Mouse (Mus musculus): ENCODE measurements around the gene Tnk2. TPM values are rescaled to one million over a fixed set of nuclear protein-coding genes. Genes with fewer than 3 reads are reported as not detected.

Gene Tnk2
- polyA plus RNA-seq, 1 experiment from 2014 or later = 11.3 TPM

- ATAC-seq (ENCODE audit: low FRiP score, low TSS enrichment) = no peak
- no peak overlapping the region for H3K9ac ChIP-seq (replicated peaks; ENCODE audit: low read length)
- no peaks in the 10 kb centered on the region for H3K9me3 ChIP-seq (ENCODE audit: low read length)
- H3K4me2 ChIP-seq (replicated peaks; ENCODE audit: low read depth, low read length) = no peak overlapping the region
- H3K4me1 ChIP-seq (ENCODE audit: insufficient read depth, low read length) = peaks cover 6% of the 10 kb centered on the region; the same call in 1 of the 2 replicates
- H3K27ac ChIP-seq (ENCODE audit: low read length) = no peak overlapping the region
- no peak overlapping the region for H3K4me3 ChIP-seq (ENCODE audit: low read length)
- peaks cover 32% of the 10 kb centered on the region for H3K36me3 ChIP-seq (ENCODE audit: insufficient read depth, low read length)
- WGBS = 90% methylated on average over 6 of the region's 6 CpGs
- no peaks in the 10 kb centered on the region for H3K27me3 ChIP-seq (ENCODE audit: insufficient read depth, low read length)
Measured at GRCm38 (mm10) chr16:32680806-32681205, 37.1 kb downstream of the Tnk2 start.

- Histone ChIP-seq H3K9me3 (ENCODE audit: low read length) (no peaks in the 10 kb centered on the region), H3K9ac (replicated peaks; ENCODE audit: low read length) (no peak overlapping the region), H3K27ac (ENCODE audit: low read length) (no peak overlapping the region), H3K36me3 (ENCODE audit: insufficient read depth, low read length) (peaks cover 29% of the 10 kb centered on the region), H3K4me3 (ENCODE audit: low read length) (no peak overlapping the region), H3K4me1 (ENCODE audit: insufficient read depth, low read length) (peaks cover 6% of the 10 kb centered on the region; the same call in 1 of the 2 replicates), H3K27me3 (ENCODE audit: insufficient read depth, low read length) (no peaks in the 10 kb centered on the region), H3K4me2 (replicated peaks; ENCODE audit: low read depth, low read length) (no peak overlapping the region)
- 32% methylated on average over 5 of the region's 5 CpGs for WGBS
- peak; percentile 43; the same call in 1 of the 2 replicates for ATAC-seq (ENCODE audit: low FRiP score, low TSS enrichment)
Measured at GRCm38 (mm10) chr16:32682194-32682593, 38.5 kb downstream of the Tnk2 start.

GRCm38 (mm10) chr16:32682841-32683240, 39.2 kb downstream of the Tnk2 start:
- Histone ChIP-seq H3K27ac (ENCODE audit: low read length) (no peak overlapping the region), H3K36me3 (ENCODE audit: insufficient read depth, low read length) (peaks cover 27% of the 10 kb centered on the region), H3K9ac (replicated peaks; ENCODE audit: low read length) (no peak overlapping the region), H3K4me2 (replicated peaks; ENCODE audit: low read depth, low read length) (no peak overlapping the region), H3K27me3 (ENCODE audit: insufficient read depth, low read length) (no peaks in the 10 kb centered on the region), H3K4me1 (ENCODE audit: insufficient read depth, low read length) (peaks cover 6% of the 10 kb centered on the region; the same call in 1 of the 2 replicates), H3K4me3 (ENCODE audit: low read length) (no peak overlapping the region), H3K9me3 (ENCODE audit: low read length) (no peaks in the 10 kb centered on the region)
- ATAC-seq (ENCODE audit: low FRiP score, low TSS enrichment) = 0 out of 2 replicates have a peak, but pooled peaks have one; percentile 8
- 83% methylated on average over 4 of the region's 4 CpGs for WGBS

GRCm38 (mm10) chr16:32683343-32683742, 39.7 kb downstream of the Tnk2 start:
- H3K9me3 ChIP-seq (ENCODE audit: low read length) = no peaks in the 10 kb centered on the region
- H3K36me3 ChIP-seq (ENCODE audit: insufficient read depth, low read length) = peaks cover 24% of the 10 kb centered on the region
- no peak overlapping the region for H3K4me3 ChIP-seq (ENCODE audit: low read length)
- peak; percentile 47; the same call in 1 of the 2 replicates for ATAC-seq (ENCODE audit: low FRiP score, low TSS enrichment)
- H3K27ac ChIP-seq (ENCODE audit: low read length) = no peak overlapping the region
- no peaks in the 10 kb centered on the region for H3K27me3 ChIP-seq (ENCODE audit: insufficient read depth, low read length)
- H3K9ac ChIP-seq (replicated peaks; ENCODE audit: low read length) = no peak overlapping the region
- H3K4me1 ChIP-seq (ENCODE audit: insufficient read depth, low read length) = peaks cover 6% of the 10 kb centered on the region; the same call in 1 of the 2 replicates
- 55% methylated on average over 5 of the region's 5 CpGs for WGBS
- no peak overlapping the region for H3K4me2 ChIP-seq (replicated peaks; ENCODE audit: low read depth, low read length)

GRCm38 (mm10) chr16:32685405-32685804, 41.7 kb downstream of the Tnk2 start:
- Histone ChIP-seq H3K27me3 (ENCODE audit: insufficient read depth, low read length) (no peaks in the 10 kb centered on the region), H3K4me3 (ENCODE audit: low read length) (no peak overlapping the region), H3K4me2 (replicated peaks; ENCODE audit: low read depth, low read length) (no peak overlapping the region), H3K9ac (replicated peaks; ENCODE audit: low read length) (no peak overlapping the region), H3K4me1 (ENCODE audit: insufficient read depth, low read length) (peaks cover 6% of the 10 kb centered on the region; the same call in 1 of the 2 replicates), H3K9me3 (ENCODE audit: low read length) (no peaks in the 10 kb centered on the region), H3K27ac (ENCODE audit: low read length) (no peak overlapping the region), H3K36me3 (ENCODE audit: insufficient read depth, low read length) (peaks cover 13% of the 10 kb centered on the region; the same call in 1 of the 2 replicates)
- ATAC-seq (ENCODE audit: low FRiP score, low TSS enrichment) = no peak
- WGBS = 61% methylated on average over 10 of the region's 10 CpGs

- Histone ChIP-seq H3K9ac (replicated peaks; ENCODE audit: low read length) (no peak overlapping the region), H3K4me1 (ENCODE audit: insufficient read depth, low read length) (peaks cover 6% of the 10 kb centered on the region; the same call in 1 of the 2 replicates), H3K9me3 (ENCODE audit: low read length) (no peaks in the 10 kb centered on the region), H3K4me2 (replicated peaks; ENCODE audit: low read depth, low read length) (no peak overlapping the region), H3K27ac (ENCODE audit: low read length) (no peak overlapping the region), H3K27me3 (ENCODE audit: insufficient read depth, low read length) (no peaks in the 10 kb centered on the region), H3K36me3 (ENCODE audit: insufficient read depth, low read length) (peaks cover 11% of the 10 kb centered on the region; the same call in 1 of the 2 replicates), H3K4me3 (ENCODE audit: low read length) (no peak overlapping the region)
- ATAC-seq (ENCODE audit: low FRiP score, low TSS enrichment) = no peak
- WGBS = 50% methylated on average over 5 of the region's 5 CpGs
Measured at GRCm38 (mm10) chr16:32685998-32686397, 42.3 kb downstream of the Tnk2 start.

GRCm38 (mm10) chr16:32687221-32687620, 43.5 kb downstream of the Tnk2 start:
- H3K9me3 ChIP-seq (ENCODE audit: low read length) = no peaks in the 10 kb centered on the region
- no peaks in the 10 kb centered on the region for H3K27me3 ChIP-seq (ENCODE audit: insufficient read depth, low read length)
- no peak overlapping the region for H3K9ac ChIP-seq (replicated peaks; ENCODE audit: low read length)
- H3K4me2 ChIP-seq (replicated peaks; ENCODE audit: low read depth, low read length) = no peak overlapping the region
- no peak overlapping the region for H3K27ac ChIP-seq (ENCODE audit: low read length)
- ATAC-seq (ENCODE audit: low FRiP score, low TSS enrichment) = no peak
- H3K4me3 ChIP-seq (ENCODE audit: low read length) = no peak overlapping the region
- 72% methylated on average over 5 of the region's 5 CpGs for WGBS
- peaks cover 6% of the 10 kb centered on the region; the same call in 1 of the 2 replicates for H3K4me1 ChIP-seq (ENCODE audit: insufficient read depth, low read length)
- 0 out of 2 replicates have a peak, but pooled peaks cover 4% of the 10 kb centered on the region for H3K36me3 ChIP-seq (ENCODE audit: insufficient read depth, low read length)

GRCm38 (mm10) chr16:32688770-32689169, 45.1 kb downstream of the Tnk2 start:
- no peaks in the 10 kb centered on the region for H3K36me3 ChIP-seq (ENCODE audit: insufficient read depth, low read length)
- H3K9me3 ChIP-seq (ENCODE audit: low read length) = no peaks in the 10 kb centered on the region
- no peak overlapping the region for H3K9ac ChIP-seq (replicated peaks; ENCODE audit: low read length)
- no peak for ATAC-seq (ENCODE audit: low FRiP score, low TSS enrichment)
- H3K27ac ChIP-seq (ENCODE audit: low read length) = no peak overlapping the region
- H3K27me3 ChIP-seq (ENCODE audit: insufficient read depth, low read length) = no peaks in the 10 kb centered on the region
- H3K4me3 ChIP-seq (ENCODE audit: low read length) = no peak overlapping the region
- 69% methylated on average over 4 of the region's 4 CpGs for WGBS
- no peaks in the 10 kb centered on the region for H3K4me1 ChIP-seq (ENCODE audit: insufficient read depth, low read length)
- H3K4me2 ChIP-seq (replicated peaks; ENCODE audit: low read depth, low read length) = no peak overlapping the region

- 8% methylated on average over 9 of the region's 9 CpGs for WGBS
- H3K4me1 ChIP-seq (ENCODE audit: insufficient read depth, low read length) = no peaks in the 10 kb centered on the region
- no peak overlapping the region for H3K4me2 ChIP-seq (replicated peaks; ENCODE audit: low read depth, low read length)
- H3K4me3 ChIP-seq (ENCODE audit: low read length) = no peak overlapping the region
- no peaks in the 10 kb centered on the region for H3K9me3 ChIP-seq (ENCODE audit: low read length)
- H3K27ac ChIP-seq (ENCODE audit: low read length) = no peak overlapping the region
- ATAC-seq (ENCODE audit: low FRiP score, low TSS enrichment) = 0 out of 2 replicates have a peak, but pooled peaks have one; percentile 6
- no peaks in the 10 kb centered on the region for H3K36me3 ChIP-seq (ENCODE audit: insufficient read depth, low read length)
- no peak overlapping the region for H3K9ac ChIP-seq (replicated peaks; ENCODE audit: low read length)
- H3K27me3 ChIP-seq (ENCODE audit: insufficient read depth, low read length) = no peaks in the 10 kb centered on the region
Measured at GRCm38 (mm10) chr16:32689501-32689900, 45.8 kb downstream of the Tnk2 start.

- 36% methylated on average over 7 of the region's 7 CpGs for WGBS
- H3K9ac ChIP-seq (replicated peaks; ENCODE audit: low read length) = no peak overlapping the region
- H3K4me1 ChIP-seq (ENCODE audit: insufficient read depth, low read length) = 0 out of 2 replicates have a peak, but pooled peaks cover 7% of the 10 kb centered on the region
- H3K4me3 ChIP-seq (ENCODE audit: low read length) = no peak overlapping the region
- H3K9me3 ChIP-seq (ENCODE audit: low read length) = no peaks in the 10 kb centered on the region
- H3K27me3 ChIP-seq (ENCODE audit: insufficient read depth, low read length) = no peaks in the 10 kb centered on the region
- ATAC-seq (ENCODE audit: low FRiP score, low TSS enrichment) = no peak
- no peak overlapping the region for H3K27ac ChIP-seq (ENCODE audit: low read length)
- no peak overlapping the region for H3K4me2 ChIP-seq (replicated peaks; ENCODE audit: low read depth, low read length)
- no peaks in the 10 kb centered on the region for H3K36me3 ChIP-seq (ENCODE audit: insufficient read depth, low read length)
Measured at GRCm38 (mm10) chr16:32696841-32697464, 53.3 kb downstream of the Tnk2 start.

Data from kidney, embryonic 16.5 days (tissue).